Mouse (Mus musculus): ENCODE data around the gene Ginm1.

Gene Ginm1

GRCm38 (mm10) chr10:7792751-7793385 lies at the start of gene Ginm1, which contains the start of gene Ppil4:
Ginm1 (minus strand) TSS chr10:7792824.
Ppil4 (plus strand) TSS chr10:7792891.
- peak; percentile 88 for DNase-seq

GRCm38 (mm10) chr10:7841571-7842080 lies 49.0 kb upstream of the Ginm1 start:
- peak; percentile 68 to 71 for DNase-seq

- no peak for DNase-seq
These were observed 48.2 kb upstream of the Ginm1 start for GRCm38 (mm10) chr10:7840785-7841184.

GRCm38 (mm10) chr10:7840353-7840733 lies 47.7 kb upstream of the Ginm1 start:
- DNase-seq = no peak

GRCm38 (mm10) chr10:7839551-7840352 lies 47.1 kb upstream of the Ginm1 start:
- no peak for DNase-seq

- no peak for DNase-seq
These were observed 46.3 kb upstream of the Ginm1 start for GRCm38 (mm10) chr10:7838874-7839421.

- DNase-seq = peak in 1 of 2 experiments; percentile 12
These were observed 45.4 kb upstream of the Ginm1 start for GRCm38 (mm10) chr10:7838036-7838435.

GRCm38 (mm10) chr10:7837446-7837845 lies 44.8 kb upstream of the Ginm1 start:
- DNase-seq = no peak

- DNase-seq = no peak
These were observed 44.3 kb upstream of the Ginm1 start for GRCm38 (mm10) chr10:7836902-7837301.

- no peak for DNase-seq
These were observed 42.1 kb upstream of the Ginm1 start for GRCm38 (mm10) chr10:7834671-7835225.

GRCm38 (mm10) chr10:7833377-7834165 lies 40.9 kb upstream of the Ginm1 start:
- no peak for DNase-seq

- DNase-seq = peak; percentile 66 to 72
These were observed 39.6 kb upstream of the Ginm1 start, which contains the start of gene Zc3h12d for GRCm38 (mm10) chr10:7832171-7832676. Zc3h12d (plus strand) TSS chr10:7832470.

GRCm38 (mm10) chr10:7826106-7826505 lies 33.5 kb upstream of the Ginm1 start:
- DNase-seq = no peak

- no peak for DNase-seq
These were observed 32.6 kb upstream of the Ginm1 start for GRCm38 (mm10) chr10:7825281-7825665.

- no peak for DNase-seq
These were observed 32.1 kb upstream of the Ginm1 start for GRCm38 (mm10) chr10:7824663-7825280.

- DNase-seq = no peak
These were observed 29.4 kb upstream of the Ginm1 start for GRCm38 (mm10) chr10:7821981-7822380.

- no peak for DNase-seq
These were observed 27.5 kb upstream of the Ginm1 start for GRCm38 (mm10) chr10:7820171-7820570.

GRCm38 (mm10) chr10:7819603-7820002 lies 27.0 kb upstream of the Ginm1 start:
- no peak for DNase-seq

- no peak for DNase-seq
These were observed 26.5 kb upstream of the Ginm1 start for GRCm38 (mm10) chr10:7819156-7819555.

- no peak for DNase-seq
These were observed 26.1 kb upstream of the Ginm1 start for GRCm38 (mm10) chr10:7818676-7819075.

GRCm38 (mm10) chr10:7816476-7816875 lies 23.9 kb upstream of the Ginm1 start:
- DNase-seq = no peak

GRCm38 (mm10) chr10:7809937-7810336 lies 17.3 kb upstream of the Ginm1 start:
- DNase-seq = peak; percentile 43 to 47

All from kidney, adult 8-10 months (tissue).